Mouse (Mus musculus) liver, postnatal 0 days (tissue): ENCODE measurements around the gene Esrrg. TPM values are rescaled to one million over a fixed set of nuclear protein-coding genes. Genes with fewer than 3 reads are reported as not detected.
A peak's percentile ranks its signal among the peaks of the same experiment; 100 is the strongest.

Experiments
- ATAC-seq: fragments of 200-750 bp; cut with Nextera tagmentation; 2 replicates; pipeline ENCODE4 v1.8.0; 2017; ENCODE audit warnings: mild to moderate bottlenecking, moderate library complexity
- DNase-seq: peaks from one replicate; pipeline ENCODE4 v3.0.0-alpha.2; 2016
- H3K27ac ChIP-seq: fragments of 300-500 bp; sonication (generic); 2 replicates; pipeline ENCODE4 v1.5.1; 2014; ENCODE audit warnings: antibody characterized with exemption, moderate library complexity, mild to moderate bottlenecking, low read depth
- H3K27me3 ChIP-seq: fragments of 300-500 bp; sonication (generic); 2 replicates; pipeline ENCODE4 v1.6.1; 2014; ENCODE audit warnings: low read length, control low read depth, mixed read lengths; ENCODE audit not compliant: insufficient read depth
- H3K36me3 ChIP-seq: fragments of 300-500 bp; sonication (generic); replicated peaks from 2 replicates; pipeline ENCODE4 v1.6.1; 2014; ENCODE audit warnings: mild to moderate bottlenecking, control low read depth, low read length, moderate library complexity, mixed read lengths; ENCODE audit not compliant: insufficient read depth
- H3K4me1 ChIP-seq: fragments of 300-500 bp; sonication (generic); 2 replicates; pipeline ENCODE4 v1.6.1; 2014; ENCODE audit warnings: antibody characterized with exemption, mild to moderate bottlenecking, control low read depth; ENCODE audit not compliant: insufficient read depth
- H3K4me2 ChIP-seq: fragments of 300-500 bp; sonication (generic); 2 replicates; pipeline ENCODE4 v1.6.1; 2014; ENCODE audit warnings: low read depth, mild to moderate bottlenecking, low read length, moderate library complexity, mixed read lengths
- H3K4me3 ChIP-seq: fragments of 300-500 bp; sonication (generic); 2 replicates; pipeline ENCODE4 v1.5.1; 2014; ENCODE audit warnings: low read depth, low read length
- H3K9ac ChIP-seq: fragments of 300-500 bp; sonication (generic); replicated peaks from 2 replicates; pipeline ENCODE4 v1.6.1; 2014; ENCODE audit warnings: mild to moderate bottlenecking, moderate library complexity
- H3K9me3 ChIP-seq: fragments of 300-500 bp; sonication (generic); 2 replicates; pipeline ENCODE4 v1.6.1; 2016; ENCODE audit warnings: mild to moderate bottlenecking, control low read depth, low read length, mixed read lengths
- CTCF ChIP-seq: sonication (generic); IDR thresholded peaks from 2 replicates; pipeline ENCODE4 v1.5.1; 2016; ENCODE audit warnings: antibody characterized with exemption, low read depth
- EP300 ChIP-seq: IDR thresholded peaks from 2 replicates; pipeline ENCODE4 v1.6.1; 2016; ENCODE audit warnings: antibody characterized with exemption, low read depth, mild to moderate bottlenecking
- WGBS: fragments of 180-500 bp; shearing (Covaris S2); extraction: QIAGEN DNeasy Blood & Tissue Kit; methylation state at CpG from one replicate; pipeline ENCODE4 v1.1.7; 2014; ENCODE audit not compliant: insufficient replicate concordance; 5-methylcytosine and 5-hydroxymethylcytosine counted together
- polyA plus RNA-seq: library from polyadenylated mRNA; unstranded; fragments of >200 nt; fragmentation: Nextera tagmentation; extraction: Ambion mirVana; gene quantifications from 2 replicates; pipeline ENCODE4 v1.2.1, GENCODE M21; 2015

The Esrrg gene
- polyA plus RNA-seq, 1 experiment from 2014 or later: 0.11 TPM

DNA sequence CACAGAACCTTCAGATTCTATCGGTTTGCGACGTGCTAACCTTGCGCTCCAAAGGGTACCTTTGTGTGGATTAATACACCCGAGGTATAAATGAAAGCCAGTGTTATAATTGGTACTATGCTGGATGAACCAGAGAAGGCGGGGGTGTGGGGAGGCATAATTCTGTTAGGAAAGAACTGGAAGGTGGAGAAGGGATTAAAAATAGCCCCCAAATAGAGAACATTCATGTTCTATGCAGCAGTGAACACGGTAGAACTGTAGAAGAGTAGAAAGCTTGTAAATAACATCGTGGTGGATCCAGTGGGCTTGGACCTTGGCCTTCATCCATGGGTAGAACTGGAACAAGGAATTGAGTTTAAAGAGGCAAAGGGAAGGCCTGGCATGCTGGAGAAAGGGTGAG, 40.0 kb downstream of the Esrrg start:
- Histone ChIP-seq H3K4me2 (no peak overlapping the region), H3K36me3 (no peaks in the 10 kb centered on the region), H3K4me3 (no peak overlapping the region), H3K27me3 (no peaks in the 10 kb centered on the region), H3K27ac (no peak overlapping the region), H3K4me1 (peaks cover 9% of the 10 kb centered on the region; the same call in 1 of the 2 replicates), H3K9me3 (no peaks in the 10 kb centered on the region), H3K9ac (no peak overlapping the region)
- WGBS: 83% methylated on average over 8 of the region's 8 CpGs
- no peak for ATAC-seq
- DNase-seq: no peak
- no peak for TF ChIP-seq EP300

DNA sequence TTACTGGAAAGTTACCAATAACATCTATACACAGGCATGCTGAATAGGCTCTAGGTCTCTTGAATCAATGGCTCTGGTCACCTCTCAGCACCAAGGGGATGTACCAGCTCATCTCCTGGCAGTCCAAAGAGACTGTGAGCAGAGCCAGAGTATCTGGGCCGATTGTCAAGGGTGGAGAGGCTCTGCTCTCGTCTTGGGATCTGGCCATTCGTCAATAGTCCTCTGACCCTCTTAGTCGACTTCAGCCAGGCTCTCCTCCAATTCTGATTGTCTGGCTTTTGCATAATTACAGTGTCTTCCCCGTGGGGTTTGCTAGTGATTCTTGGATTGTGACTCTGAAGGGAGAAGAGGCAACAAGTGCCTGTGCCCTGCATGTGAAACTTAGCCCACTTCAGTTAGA, 41.3 kb downstream of the Esrrg start:
- Histone ChIP-seq H3K9me3 (no peaks in the 10 kb centered on the region), H3K4me1 (peaks cover 9% of the 10 kb centered on the region; the same call in 1 of the 2 replicates), H3K27ac (no peak overlapping the region), H3K4me2 (no peak overlapping the region), H3K9ac (no peak overlapping the region), H3K36me3 (no peaks in the 10 kb centered on the region), H3K27me3 (no peaks in the 10 kb centered on the region), H3K4me3 (no peak overlapping the region)
- 56% methylated on average over 5 of the region's 5 CpGs for WGBS
- no peak for ATAC-seq
- TF ChIP-seq CTCF (no peak), EP300 (no peak)
- DNase-seq: no peak

DNA sequence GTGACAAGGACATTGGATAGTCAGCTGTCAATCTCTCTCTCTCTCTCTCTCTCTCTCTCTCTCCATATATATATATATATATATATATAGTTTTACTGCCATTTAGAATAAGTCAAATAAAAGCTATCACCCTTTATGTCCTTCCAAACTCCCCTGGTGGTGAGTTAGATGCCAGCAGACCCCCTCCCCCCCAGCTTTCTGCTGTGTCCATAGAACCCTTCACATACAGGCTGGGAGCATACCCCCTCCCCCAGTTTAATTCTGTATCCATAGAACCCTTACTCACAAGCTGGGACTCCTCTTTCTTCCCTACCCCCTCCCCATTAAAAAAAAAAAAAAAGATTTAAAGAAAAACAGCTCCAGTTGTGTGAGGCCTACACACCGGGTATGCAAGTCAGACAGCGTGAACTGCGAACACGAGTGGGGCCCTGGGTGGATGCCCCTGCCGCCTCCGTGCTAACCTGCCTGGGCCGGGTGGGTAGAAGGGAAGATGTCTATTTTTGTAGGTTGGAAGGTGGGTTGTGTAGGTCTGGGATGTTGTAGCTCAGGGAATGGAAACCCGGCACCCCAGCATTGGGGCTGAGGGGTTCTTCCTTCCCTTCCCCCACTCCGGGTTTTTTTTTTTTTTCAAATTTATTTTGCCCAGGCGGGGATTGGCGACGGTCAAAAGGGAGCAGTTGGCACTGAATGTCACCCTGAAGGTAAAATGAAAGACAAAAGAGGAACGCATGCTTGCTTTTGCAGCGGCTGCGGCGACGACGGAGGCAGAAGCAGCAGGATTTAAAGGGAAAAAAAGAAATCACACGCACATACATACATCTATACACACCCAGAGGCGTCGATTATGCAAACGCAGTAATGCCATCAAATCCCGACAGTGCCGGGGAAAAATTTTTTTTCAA, 42.4 kb downstream of the Esrrg start:
- ATAC-seq: no peak
- 21% methylated on average over 24 of the region's 24 CpGs for WGBS
- H3K9me3 ChIP-seq: no peaks in the 10 kb centered on the region
- H3K27me3 ChIP-seq: no peaks in the 10 kb centered on the region
- H3K4me3 ChIP-seq: peak overlapping the region; percentile 39
- H3K36me3 ChIP-seq: no peaks in the 10 kb centered on the region
- H3K4me1 ChIP-seq: peaks cover 9% of the 10 kb centered on the region; the same call in 1 of the 2 replicates
- no peak overlapping the region for H3K27ac ChIP-seq
- H3K9ac ChIP-seq: peak overlapping the region; percentile 63; the same call in 1 of the 2 replicates
- no peak for DNase-seq
- H3K4me2 ChIP-seq: peak overlapping the region; percentile 80
- TF ChIP-seq EP300: no peak
- TF ChIP-seq CTCF: no peak

DNA sequence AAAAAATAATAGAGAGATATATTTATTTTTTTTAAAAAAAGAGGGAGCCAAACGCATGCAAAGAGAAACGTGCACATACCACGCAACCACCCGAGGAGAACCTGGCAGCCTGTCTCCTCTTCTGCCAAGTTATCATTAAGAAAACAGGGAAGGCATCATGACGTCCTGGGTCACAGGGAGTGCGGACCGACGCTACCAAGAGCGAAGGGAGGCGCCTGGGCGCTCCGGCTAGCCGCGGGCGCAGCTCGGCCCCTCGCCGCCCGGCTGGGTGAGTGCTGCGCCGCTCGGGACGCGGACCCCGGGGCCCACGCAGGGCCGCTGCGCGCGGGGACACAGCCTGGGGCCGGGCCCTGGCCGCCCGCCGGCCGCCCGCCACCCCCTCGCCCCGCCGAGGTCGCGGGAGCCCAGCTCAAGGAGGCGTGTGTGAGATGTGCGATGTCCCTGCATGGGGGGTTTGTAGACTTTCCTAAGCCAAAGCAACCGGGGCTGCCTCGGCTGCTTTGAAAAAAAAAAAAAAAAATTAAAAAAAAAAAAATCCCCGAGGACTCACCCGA, 43.2 kb downstream of the Esrrg start:
- TF ChIP-seq EP300 (no peak), CTCF (no peak)
- Histone ChIP-seq H3K4me3 (peak overlapping the region; percentile 39), H3K9me3 (no peaks in the 10 kb centered on the region), H3K27me3 (no peaks in the 10 kb centered on the region), H3K4me1 (peaks cover 9% of the 10 kb centered on the region; the same call in 1 of the 2 replicates), H3K9ac (peak overlapping the region; percentile 63), H3K4me2 (peak overlapping the region; percentile 80), H3K27ac (no peak overlapping the region), H3K36me3 (no peaks in the 10 kb centered on the region)
- ATAC-seq (peak; percentile 45; the same call in 1 of the 2 replicates), DNase-seq (peak; percentile 16)
- WGBS: 5% methylated on average over 43 of the region's 47 CpGs

DNA sequence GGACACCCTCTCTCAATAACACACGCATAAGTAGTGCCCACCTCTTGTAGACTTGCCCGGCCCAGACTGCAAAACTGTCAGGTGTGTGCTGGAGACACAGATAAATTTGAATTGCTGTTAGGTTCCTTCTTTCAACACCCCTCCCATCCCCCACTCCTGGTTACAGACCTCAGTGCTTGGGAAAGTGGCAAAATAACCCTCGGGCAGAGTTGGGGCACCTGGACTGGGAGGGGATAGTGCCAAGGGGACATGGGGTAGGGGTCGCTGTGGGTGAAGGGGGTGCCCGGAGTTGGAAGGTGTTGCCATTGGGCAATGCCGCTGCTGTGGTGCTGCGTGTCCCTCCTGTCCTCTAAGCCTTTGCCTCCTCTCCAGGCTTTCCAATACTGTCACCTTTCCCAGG, 43.9 kb downstream of the Esrrg start:
- Histone ChIP-seq H3K4me2 (peak overlapping the region; percentile 80), H3K27me3 (no peaks in the 10 kb centered on the region), H3K9me3 (no peaks in the 10 kb centered on the region), H3K36me3 (no peaks in the 10 kb centered on the region), H3K4me1 (peaks cover 9% of the 10 kb centered on the region; the same call in 1 of the 2 replicates), H3K27ac (no peak overlapping the region), H3K9ac (no peak overlapping the region), H3K4me3 (peak overlapping the region; percentile 39)
- DNase-seq (peak; percentile 22), ATAC-seq (no peak)
- WGBS: 15% methylated on average over 7 of the region's 7 CpGs
- no peak for TF ChIP-seq EP300
- no peak for TF ChIP-seq CTCF

DNA sequence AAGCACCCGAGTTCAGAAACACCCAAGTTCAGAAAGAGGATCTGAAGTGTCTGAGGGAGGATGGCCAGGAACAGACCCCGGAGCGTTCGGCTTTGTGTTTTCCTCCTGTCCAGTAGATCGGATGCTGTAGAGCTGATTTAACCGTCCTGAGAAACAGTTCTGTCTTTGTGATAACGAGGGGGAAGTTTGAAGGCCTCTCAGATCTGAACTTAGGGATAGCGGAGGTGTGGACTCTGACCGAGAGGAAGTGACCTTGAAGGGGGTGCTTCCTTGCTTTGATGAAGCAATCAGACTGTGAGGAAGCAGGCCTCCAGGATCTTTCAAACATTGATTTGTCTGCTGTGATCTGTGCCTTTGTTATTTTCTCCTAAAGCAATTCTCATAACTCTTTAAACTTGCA, 44.8 kb downstream of the Esrrg start:
- Histone ChIP-seq H3K9me3 (no peaks in the 10 kb centered on the region), H3K4me1 (peaks cover 9% of the 10 kb centered on the region; the same call in 1 of the 2 replicates), H3K4me3 (no peak overlapping the region), H3K4me2 (no peak overlapping the region), H3K27ac (no peak overlapping the region), H3K36me3 (no peaks in the 10 kb centered on the region), H3K27me3 (no peaks in the 10 kb centered on the region), H3K9ac (no peak overlapping the region)
- 18% methylated on average over 9 of the region's 9 CpGs for WGBS
- ATAC-seq: no peak
- DNase-seq: no peak
- TF ChIP-seq CTCF: no peak
- no peak for TF ChIP-seq EP300
